Mouse (Mus musculus) forebrain, embryonic 11.5 days (tissue): ENCODE results near the gene Fam173a. TPM values are rescaled to one million over a fixed set of nuclear protein-coding genes. Genes with fewer than 3 reads are reported as not detected.

Source experiments
- ATAC-seq: fragments of 200-750 bp; cut with Nextera tagmentation; replicated peaks from 2 replicates; pipeline ENCODE4 v1.8.0; 2017; ENCODE audit warnings: moderate TSS enrichment; ENCODE audit not compliant: low FRiP score
- DNase-seq: peaks from one replicate; pipeline ENCODE4 v3.0.0-alpha.2; 2017; ENCODE audit warnings: low spot score
- H3K27ac ChIP-seq: fragments of 300-500 bp; sonication (generic); 2 replicates; pipeline ENCODE4 v1.5.1; 2014; ENCODE audit warnings: low read depth, low read length
- H3K27me3 ChIP-seq: fragments of 300-500 bp; sonication (generic); 2 replicates; pipeline ENCODE4 v1.6.1; 2014; ENCODE audit warnings: mild to moderate bottlenecking, low read length, mixed read lengths; ENCODE audit not compliant: control insufficient read depth, insufficient read depth
- H3K36me3 ChIP-seq: fragments of 300-500 bp; sonication (generic); 2 replicates; pipeline ENCODE4 v1.6.1; 2014; ENCODE audit warnings: mild to moderate bottlenecking, low read length, moderate library complexity, mixed read lengths; ENCODE audit not compliant: control insufficient read depth, insufficient read depth
- H3K4me1 ChIP-seq: fragments of 300-500 bp; sonication (generic); replicated peaks from 2 replicates; pipeline ENCODE4 v1.6.1; 2014; ENCODE audit warnings: low read length, mixed read lengths; ENCODE audit not compliant: control insufficient read depth, insufficient read depth
- H3K4me2 ChIP-seq: fragments of 300-500 bp; sonication (generic); 2 replicates; pipeline ENCODE4 v1.6.1; 2014; ENCODE audit warnings: low read depth, mild to moderate bottlenecking, low read length, moderate library complexity, mixed read lengths; ENCODE audit not compliant: severe bottlenecking
- H3K4me3 ChIP-seq: fragments of 300-500 bp; sonication (generic); 2 replicates; pipeline ENCODE4 v1.5.1; 2014; ENCODE audit warnings: low read depth, low read length
- H3K9ac ChIP-seq: fragments of 300-500 bp; sonication (generic); 2 replicates; pipeline ENCODE4 v1.6.1; 2014; ENCODE audit warnings: low read length
- H3K9me3 ChIP-seq: fragments of 300-500 bp; sonication (generic); 2 replicates; pipeline ENCODE4 v1.6.1; 2016; ENCODE audit warnings: low read length, mixed read lengths; ENCODE audit not compliant: control insufficient read depth
- WGBS: fragments of 180-500 bp; shearing (Covaris S2); extraction: QIAGEN DNeasy Blood & Tissue Kit; methylation state at CpG from one replicate; pipeline ENCODE4 v1.1.7; 2014; 5-methylcytosine and 5-hydroxymethylcytosine counted together
- polyA plus RNA-seq: library from polyadenylated mRNA; unstranded; fragments of >200 nt; fragmentation: Nextera tagmentation; extraction: Ambion mirVana; gene quantifications from 2 replicates; pipeline ENCODE4 v1.2.1, GENCODE M21; 2014

The Fam173a gene
- polyA plus RNA-seq, 1 experiment from 2014 or later, result 71.0 TPM

DNA sequence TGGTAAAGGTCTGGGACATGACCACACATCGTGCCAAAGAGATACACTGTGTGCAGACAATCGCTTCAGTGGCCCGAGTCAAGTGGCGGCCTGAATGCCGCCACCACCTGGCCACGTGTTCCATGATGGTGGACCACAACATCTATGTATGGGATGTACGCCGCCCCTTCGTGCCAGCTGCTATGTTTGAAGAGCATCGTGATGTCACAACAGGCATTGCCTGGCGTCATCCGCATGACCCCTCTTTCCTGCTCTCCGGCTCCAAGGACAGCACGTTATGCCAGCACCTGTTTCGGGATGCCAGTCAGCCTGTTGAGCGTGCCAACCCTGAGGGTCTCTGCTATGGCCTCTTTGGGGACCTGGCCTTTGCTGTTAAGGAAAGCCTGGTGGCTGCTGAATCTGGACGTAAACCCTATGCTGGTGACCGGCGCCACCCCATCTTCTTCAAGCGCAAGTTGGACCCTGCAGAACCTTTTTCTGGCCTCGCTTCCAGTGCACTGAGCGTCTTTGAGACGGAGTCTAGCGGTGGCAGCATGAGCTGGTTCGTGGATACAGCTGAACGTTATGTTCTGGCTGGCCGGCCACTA is 33.4 kb upstream of the Fam173a start:
- Histone ChIP-seq H3K4me1 (peaks cover 23% of the 10 kb centered on the region), H3K9ac (no peak overlapping the region), H3K36me3 (peaks cover 4% of the 10 kb centered on the region; the same call in 1 of the 2 replicates), H3K4me2 (no peak overlapping the region), H3K27me3 (no peaks in the 10 kb centered on the region), H3K9me3 (no peaks in the 10 kb centered on the region), H3K27ac (no peak overlapping the region), H3K4me3 (no peak overlapping the region)
- no peak for ATAC-seq
- 95% methylated on average over 27 of the region's 27 CpGs for WGBS
- peak; percentile 48 for DNase-seq

DNA sequence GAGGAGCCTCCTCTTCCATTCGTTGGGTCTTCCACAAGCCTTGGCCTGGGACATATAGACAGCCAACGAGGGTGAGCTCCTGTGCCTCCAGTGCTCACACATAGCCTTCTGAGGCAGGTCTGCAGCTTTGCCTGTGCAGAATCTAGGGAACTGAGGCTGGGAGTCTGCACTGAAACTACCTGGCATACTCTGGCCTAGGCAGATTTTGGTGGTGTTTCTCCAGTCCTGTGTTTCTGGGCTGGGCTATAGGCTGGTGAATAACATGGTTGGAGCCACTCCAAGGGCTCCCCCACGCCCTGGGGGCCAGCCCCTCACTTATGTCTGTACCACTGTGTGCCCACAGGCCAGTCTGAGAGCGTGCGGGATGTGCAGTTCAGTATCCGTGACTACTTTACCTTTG is 32.6 kb upstream of the Fam173a start:
- ATAC-seq (no peak), DNase-seq (no peak)
- Histone ChIP-seq H3K27me3 (peaks cover 2% of the 10 kb centered on the region; the same call in 1 of the 2 replicates), H3K4me1 (peaks cover 23% of the 10 kb centered on the region), H3K9ac (peak overlapping the region; percentile 12; the same call in 1 of the 2 replicates), H3K27ac (no peak overlapping the region), H3K4me3 (no peak overlapping the region), H3K4me2 (0 out of 2 replicates have a peak overlapping the region, but pooled peaks have one; percentile 5), H3K9me3 (no peaks in the 10 kb centered on the region), H3K36me3 (peaks cover under 1% of the 10 kb centered on the region; the same call in 1 of the 2 replicates)
- 94% methylated on average over 6 of the region's 6 CpGs for WGBS

DNA sequence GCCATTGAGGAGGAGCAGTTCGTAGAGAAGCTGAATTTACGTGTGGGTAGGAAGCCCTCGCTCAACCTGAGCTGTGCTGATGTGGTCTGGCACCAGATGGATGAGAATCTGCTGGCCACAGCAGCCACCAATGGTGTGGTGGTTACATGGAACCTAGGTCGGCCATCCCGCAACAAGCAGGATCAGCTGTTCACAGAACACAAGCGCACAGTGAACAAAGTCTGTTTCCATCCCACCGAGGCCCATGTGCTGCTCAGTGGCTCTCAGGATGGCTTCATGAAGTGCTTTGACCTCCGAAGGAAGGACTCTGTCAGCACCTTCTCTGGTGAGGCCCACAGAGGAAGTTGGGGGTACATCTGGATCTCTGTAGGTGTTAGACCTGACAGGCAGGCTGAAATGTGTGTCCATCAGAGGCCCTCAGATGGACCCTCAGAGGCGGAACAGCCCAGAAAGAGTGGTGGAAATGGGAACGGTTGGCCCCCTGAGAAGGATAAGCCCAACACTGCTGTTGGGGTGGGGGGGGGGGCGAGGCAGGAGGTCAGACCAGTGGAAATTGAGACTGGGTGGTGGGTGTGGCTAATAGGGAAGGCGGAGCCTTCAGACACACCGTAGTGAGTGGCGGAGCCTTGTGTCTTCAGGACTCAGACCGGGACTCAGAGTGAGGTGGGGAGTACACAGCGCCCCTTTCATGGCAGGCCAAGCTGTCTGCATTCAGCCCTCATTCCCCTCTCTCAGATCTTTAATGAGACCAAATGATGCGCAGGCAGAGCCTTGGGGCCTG is 31.9 kb upstream of the Fam173a start:
- Histone ChIP-seq H3K9me3 (no peaks in the 10 kb centered on the region), H3K27ac (no peak overlapping the region), H3K9ac (peak overlapping the region; percentile 60), H3K27me3 (peaks cover 9% of the 10 kb centered on the region), H3K4me2 (peak overlapping the region; percentile 60), H3K36me3 (no peaks in the 10 kb centered on the region; the same call in 1 of the 2 replicates), H3K4me3 (peak overlapping the region; percentile 54), H3K4me1 (peaks cover 17% of the 10 kb centered on the region)
- WGBS, result 74% methylated on average over 16 of the region's 17 CpGs
- no peak for ATAC-seq
- DNase-seq, result no peak

DNA sequence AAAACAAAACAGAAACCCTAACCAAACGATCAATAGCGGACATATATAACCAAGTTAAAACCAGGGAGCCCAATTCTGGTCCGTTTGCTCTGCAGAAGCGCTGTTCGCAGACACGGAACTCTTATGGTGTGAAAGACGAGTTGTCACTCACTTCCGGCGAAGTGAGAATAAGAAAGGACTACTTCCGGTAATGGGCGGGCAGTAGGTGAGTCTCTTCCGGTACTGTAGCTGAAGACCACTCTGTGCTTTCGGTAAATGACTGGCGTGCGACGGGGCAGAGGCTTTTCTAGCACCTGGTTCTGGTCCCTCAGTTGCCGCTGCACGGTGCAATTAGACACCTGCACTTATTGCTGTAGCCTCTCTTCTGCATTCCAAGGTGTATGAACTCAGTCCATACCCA is 30.8 kb upstream of the Fam173a start, which contains the start of gene Wdr24:
Gene Wdr24, plus strand, starts transcription at position 176 of the 400 bp plus-strand sequence.
- WGBS, result 1% methylated on average over 18 of the region's 18 CpGs
- DNase-seq (peak; percentile 78), ATAC-seq (peak; percentile 72)
- no peaks in the 10 kb centered on the region; the same call in 1 of the 2 replicates for H3K36me3 ChIP-seq
- H3K9ac ChIP-seq, result peak within 1 kb of the TSS; percentile 60
- H3K9me3 ChIP-seq, result no peaks in the 10 kb centered on the region
- H3K4me3 ChIP-seq, result peak within 1 kb of the TSS; percentile 54
- no peak within 1 kb of the TSS for H3K27ac ChIP-seq
- peaks cover 12% of the 10 kb centered on the region for H3K27me3 ChIP-seq
- H3K4me2 ChIP-seq, result peak within 1 kb of the TSS; percentile 60
- H3K4me1 ChIP-seq, result peaks cover 17% of the 10 kb centered on the region

DNA sequence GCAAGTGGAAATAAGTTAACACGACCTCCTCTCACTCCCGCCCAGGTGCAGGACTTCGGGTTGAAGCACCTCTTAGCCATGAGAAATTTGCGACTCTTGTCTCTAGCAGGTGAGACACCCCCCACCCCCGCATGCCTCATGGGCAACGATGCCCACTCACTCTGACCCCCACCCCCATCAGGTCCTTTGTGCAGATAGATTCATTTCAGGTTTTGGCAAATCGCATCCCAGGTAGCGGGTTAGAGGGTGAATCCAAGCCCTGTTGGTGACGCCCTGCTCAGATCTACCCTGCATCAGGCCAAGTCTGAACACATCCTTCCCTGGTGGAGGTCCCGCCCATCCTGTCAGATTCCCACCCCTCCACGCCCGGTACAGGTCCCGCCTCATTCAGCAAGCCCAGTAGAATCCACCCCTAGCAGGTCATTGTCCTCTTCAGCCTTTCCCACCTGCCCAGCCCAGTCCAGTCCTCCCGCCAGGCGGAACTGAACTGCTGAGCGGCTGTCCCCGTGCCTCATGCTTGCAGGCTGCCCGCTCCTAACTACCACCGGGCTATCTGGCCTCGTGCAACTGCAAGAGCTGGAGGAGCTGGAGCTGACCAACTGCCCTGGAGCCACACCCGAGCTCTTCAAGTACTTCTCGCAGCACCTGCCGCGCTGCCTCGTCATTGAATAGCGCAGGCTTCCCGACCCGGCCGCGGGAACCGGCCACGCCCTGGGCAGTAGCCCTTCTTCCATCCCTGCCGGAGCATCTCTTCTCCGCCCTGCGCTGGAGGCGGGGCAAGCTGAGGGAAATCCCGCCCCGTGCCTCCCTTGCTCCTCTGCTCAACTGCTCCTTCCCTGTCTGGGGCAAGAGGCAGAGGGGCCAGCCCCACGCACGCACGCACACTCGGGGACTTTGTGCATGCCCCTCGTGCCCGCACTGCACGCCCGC is 26.4 kb upstream of the Fam173a start:
- DNase-seq (peak; percentile 60), ATAC-seq (no peak)
- no peak overlapping the region for H3K27ac ChIP-seq
- H3K9me3 ChIP-seq, result no peaks in the 10 kb centered on the region
- H3K27me3 ChIP-seq, result peaks cover 14% of the 10 kb centered on the region
- peak overlapping the region; percentile 33; the same call in 1 of the 2 replicates for H3K9ac ChIP-seq
- H3K4me2 ChIP-seq, result peak overlapping the region; percentile 37
- H3K4me3 ChIP-seq, result peak overlapping the region; percentile 13; the same call in 1 of the 2 replicates
- peaks cover 7% of the 10 kb centered on the region; the same call in 1 of the 2 replicates for H3K4me1 ChIP-seq
- WGBS, result 7% methylated on average over 46 of the region's 46 CpGs
- no peaks in the 10 kb centered on the region for H3K36me3 ChIP-seq

DNA sequence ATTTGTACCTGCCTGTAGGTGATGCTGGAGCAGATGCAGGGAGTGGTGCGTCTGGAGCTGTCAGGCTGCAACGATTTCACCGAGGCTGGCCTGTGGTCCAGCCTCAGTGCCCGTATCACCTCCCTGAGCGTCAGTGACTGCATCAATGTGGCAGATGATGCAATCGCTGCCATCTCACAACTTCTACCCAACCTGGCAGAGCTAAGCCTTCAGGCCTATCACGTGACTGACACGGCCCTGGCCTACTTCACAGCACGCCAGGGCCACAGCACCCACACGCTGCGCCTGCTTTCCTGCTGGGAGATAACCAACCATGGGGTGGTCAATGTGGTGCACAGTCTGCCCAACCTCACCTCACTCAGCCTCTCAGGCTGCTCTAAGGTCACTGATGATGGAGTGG is 25.0 kb upstream of the Fam173a start:
- Histone ChIP-seq H3K9me3 (no peaks in the 10 kb centered on the region), H3K4me3 (no peak overlapping the region), H3K4me2 (no peak overlapping the region), H3K27ac (no peak overlapping the region), H3K36me3 (no peaks in the 10 kb centered on the region), H3K9ac (no peak overlapping the region), H3K4me1 (peaks cover 6% of the 10 kb centered on the region; the same call in 1 of the 2 replicates), H3K27me3 (peaks cover 14% of the 10 kb centered on the region)
- peak; percentile 52 for DNase-seq
- no peak for ATAC-seq
- 89% methylated on average over 11 of the region's 11 CpGs for WGBS

DNA sequence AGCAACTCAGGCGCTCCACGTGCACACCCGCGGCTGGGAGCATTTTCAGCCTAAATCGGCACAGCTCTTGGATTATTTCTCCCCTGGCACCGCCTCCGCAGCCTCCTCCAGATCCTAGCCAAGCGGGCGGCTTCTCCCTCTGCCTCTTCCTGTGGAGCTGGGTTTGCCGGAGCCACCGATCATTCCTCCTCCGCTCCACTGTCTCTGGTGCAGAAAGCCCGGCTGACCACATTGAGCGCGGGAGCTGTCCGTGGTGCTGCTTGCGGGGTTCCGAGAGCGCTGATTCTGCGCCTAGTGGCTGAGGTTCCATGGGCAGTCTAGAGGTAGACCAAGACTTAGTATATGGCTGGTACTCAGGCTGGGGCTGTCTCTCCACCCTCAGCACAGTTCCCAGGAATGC is 20.8 kb upstream of the Fam173a start:
- H3K27ac ChIP-seq, result no peak overlapping the region
- peaks cover 9% of the 10 kb centered on the region for H3K4me1 ChIP-seq
- H3K4me3 ChIP-seq, result no peak overlapping the region
- H3K27me3 ChIP-seq, result peaks cover 2% of the 10 kb centered on the region
- 0 out of 2 replicates have a peak overlapping the region, but pooled peaks have one; percentile 13 for H3K9ac ChIP-seq
- H3K9me3 ChIP-seq, result no peaks in the 10 kb centered on the region
- 3% methylated on average over 20 of the region's 20 CpGs for WGBS
- ATAC-seq (no peak), DNase-seq (peak; percentile 92)
- H3K4me2 ChIP-seq, result no peak overlapping the region
- H3K36me3 ChIP-seq, result no peaks in the 10 kb centered on the region

DNA sequence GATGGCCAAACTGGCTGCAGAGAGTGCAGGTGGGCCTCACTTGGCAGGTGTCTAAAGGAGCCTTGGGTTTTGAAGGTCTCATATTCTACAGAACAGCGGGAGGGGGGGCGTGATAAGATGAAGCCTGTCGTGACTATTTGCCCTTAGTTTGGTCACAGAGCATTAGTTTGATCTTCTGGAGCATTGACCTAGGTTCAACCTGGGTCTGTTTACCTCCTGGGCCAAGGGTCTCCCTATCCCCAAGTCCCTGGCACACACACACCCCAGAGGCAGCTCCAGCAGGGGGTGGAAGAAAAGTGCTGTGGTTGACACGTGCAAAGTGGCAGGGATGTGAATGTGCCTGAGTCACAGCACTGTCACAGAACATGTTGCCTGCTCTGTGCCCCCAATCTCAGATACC is 18.2 kb upstream of the Fam173a start:
- 82% methylated on average over 4 of the region's 4 CpGs for WGBS
- Histone ChIP-seq H3K4me2 (no peak overlapping the region), H3K9ac (no peak overlapping the region)

More for the DNA sequence above, 18.2 kb upstream of the Fam173a start:
- H3K27me3 ChIP-seq, result no peaks in the 10 kb centered on the region
- peaks cover 9% of the 10 kb centered on the region for H3K4me1 ChIP-seq
- peak; percentile 47 for DNase-seq
- H3K36me3 ChIP-seq, result no peaks in the 10 kb centered on the region
- ATAC-seq, result no peak
- no peak overlapping the region for H3K27ac ChIP-seq
- H3K4me3 ChIP-seq, result no peak overlapping the region
- H3K9me3 ChIP-seq, result no peaks in the 10 kb centered on the region
